Mouse (Mus musculus): Measurements from ENCODE around the gene Ckap2l. TPM values are rescaled to one million over a fixed set of nuclear protein-coding genes. Genes with fewer than 3 reads are reported as not detected.

Ckap2l gene
- polyA plus RNA-seq, 1 experiment from 2014 or later = 22.5 TPM

- H3K4me3 ChIP-seq (replicated peaks) = no peak overlapping the region
- no peaks in the 10 kb centered on the region for H3K9me3 ChIP-seq (replicated peaks)
- H3K36me3 ChIP-seq = no peaks in the 10 kb centered on the region
- H3K27me3 ChIP-seq = no peaks in the 10 kb centered on the region
- H3K9ac ChIP-seq = no peak overlapping the region
- 38% methylated on average over 1 of the region's 1 CpGs for WGBS (ENCODE audit: insufficient replicate concordance)
- H3K27ac ChIP-seq = no peak overlapping the region
- H3K4me1 ChIP-seq (replicated peaks) = no peaks in the 10 kb centered on the region
- no peak overlapping the region for H3K4me2 ChIP-seq
- ATAC-seq (ENCODE audit: low read depth) (no peak), DNase-seq (no peak)
Measured at GRCm38 (mm10) chr2:129313934-129314333, 16.9 kb upstream of the Ckap2l start.

- DNase-seq = no peak
- no peaks in the 10 kb centered on the region for H3K36me3 ChIP-seq
- no peaks in the 10 kb centered on the region for H3K27me3 ChIP-seq
- H3K4me3 ChIP-seq (replicated peaks) = no peak within 1 kb of the TSS
- WGBS (ENCODE audit: insufficient replicate concordance) = 53% methylated on average over 7 of the region's 7 CpGs
- no peak within 1 kb of the TSS for H3K27ac ChIP-seq
- no peak within 1 kb of the TSS for H3K4me2 ChIP-seq
- no peak within 1 kb of the TSS for H3K9ac ChIP-seq
- ATAC-seq (ENCODE audit: low read depth) = no peak
- no peaks in the 10 kb centered on the region for H3K4me1 ChIP-seq (replicated peaks)
- H3K9me3 ChIP-seq (replicated peaks) = no peaks in the 10 kb centered on the region
Measured at GRCm38 (mm10) chr2:129309836-129310235, 12.8 kb upstream of the Ckap2l start, which contains the start of gene Il1a. TSS of gene Il1a (minus strand) at chr2:129309972.

GRCm38 (mm10) chr2:129306020-129306419 lies 9.0 kb upstream of the Ckap2l start:
- Histone ChIP-seq H3K27ac (no peak overlapping the region), H3K36me3 (no peaks in the 10 kb centered on the region), H3K4me1 (replicated peaks) (no peaks in the 10 kb centered on the region), H3K4me2 (no peak overlapping the region), H3K9me3 (replicated peaks) (no peaks in the 10 kb centered on the region), H3K4me3 (replicated peaks) (no peak overlapping the region), H3K27me3 (peaks cover 5% of the 10 kb centered on the region), H3K9ac (no peak overlapping the region)
- DNase-seq = no peak
- ATAC-seq (ENCODE audit: low read depth) = no peak
- WGBS (ENCODE audit: insufficient replicate concordance) = 64% methylated on average over 4 of the region's 4 CpGs

- WGBS (ENCODE audit: insufficient replicate concordance) = 1% methylated on average over 10 of the region's 10 CpGs
- DNase-seq = no peak
- ATAC-seq (ENCODE audit: low read depth) = peak; percentile 19
Measured at GRCm38 (mm10) chr2:129297589-129297982, 574 bp upstream of the Ckap2l start.

GRCm38 (mm10) chr2:129296086-129296485 lies 926 bp downstream of the Ckap2l start:
- peak overlapping the region; percentile 89 for H3K4me3 ChIP-seq (replicated peaks)
- no peaks in the 10 kb centered on the region for H3K9me3 ChIP-seq (replicated peaks)
- peak overlapping the region; percentile 83 for H3K4me2 ChIP-seq
- H3K27me3 ChIP-seq = peaks cover 10% of the 10 kb centered on the region
- H3K36me3 ChIP-seq = peaks cover 20% of the 10 kb centered on the region
- no peak for DNase-seq
- peak overlapping the region; percentile 93 for H3K9ac ChIP-seq
- WGBS (ENCODE audit: insufficient replicate concordance) = 50% methylated on average over 5 of the region's 5 CpGs
- no peak for ATAC-seq (ENCODE audit: low read depth)
- H3K27ac ChIP-seq = peak overlapping the region; percentile 98
- peaks cover 35% of the 10 kb centered on the region for H3K4me1 ChIP-seq (replicated peaks)

More at GRCm38 (mm10) chr2:129297589-129297982, 574 bp upstream of the Ckap2l start:
- H3K27ac ChIP-seq = peak overlapping the region; percentile 98
- H3K36me3 ChIP-seq = peaks cover 17% of the 10 kb centered on the region
- H3K4me1 ChIP-seq (replicated peaks) = peaks cover 32% of the 10 kb centered on the region
- H3K9ac ChIP-seq = peak overlapping the region; percentile 85
- peak overlapping the region; percentile 82 for H3K4me2 ChIP-seq
- H3K9me3 ChIP-seq (replicated peaks) = no peaks in the 10 kb centered on the region
- H3K4me3 ChIP-seq (replicated peaks) = peak overlapping the region; percentile 89
- peaks cover 14% of the 10 kb centered on the region for H3K27me3 ChIP-seq

- H3K4me3 ChIP-seq (replicated peaks) = peak overlapping the region; percentile 89
- H3K4me1 ChIP-seq (replicated peaks) = peaks cover 36% of the 10 kb centered on the region
- H3K27me3 ChIP-seq = 0 out of 2 replicates have a peak, but pooled peaks cover 3% of the 10 kb centered on the region
- H3K4me2 ChIP-seq = peak overlapping the region; percentile 83
- no peak for DNase-seq
- no peaks in the 10 kb centered on the region for H3K9me3 ChIP-seq (replicated peaks)
- ATAC-seq (ENCODE audit: low read depth) = no peak
- peak overlapping the region; percentile 93 for H3K9ac ChIP-seq
- peak overlapping the region; percentile 98 for H3K27ac ChIP-seq
- peaks cover 30% of the 10 kb centered on the region for H3K36me3 ChIP-seq
- WGBS (ENCODE audit: insufficient replicate concordance) = 90% methylated on average over 5 of the region's 5 CpGs
Measured at GRCm38 (mm10) chr2:129295075-129295474, 1.9 kb downstream of the Ckap2l start.

GRCm38 (mm10) chr2:129273823-129274222 lies 23.2 kb downstream of the Ckap2l start:
- Histone ChIP-seq H3K36me3 (peaks cover 90% of the 10 kb centered on the region), H3K4me2 (no peak overlapping the region), H3K9me3 (replicated peaks) (no peaks in the 10 kb centered on the region), H3K27me3 (no peaks in the 10 kb centered on the region), H3K27ac (no peak overlapping the region), H3K4me3 (replicated peaks) (no peak overlapping the region), H3K4me1 (replicated peaks) (no peaks in the 10 kb centered on the region), H3K9ac (no peak overlapping the region)
- ATAC-seq (ENCODE audit: low read depth) (no peak), DNase-seq (no peak)
- 92% methylated on average over 5 of the region's 5 CpGs for WGBS (ENCODE audit: insufficient replicate concordance)

- no peak overlapping the region for H3K4me3 ChIP-seq (replicated peaks)
- no peaks in the 10 kb centered on the region for H3K9me3 ChIP-seq (replicated peaks)
- ATAC-seq (ENCODE audit: low read depth) (no peak), DNase-seq (no peak)
- peaks cover 93% of the 10 kb centered on the region for H3K36me3 ChIP-seq
- no peak overlapping the region for H3K27ac ChIP-seq
- WGBS (ENCODE audit: insufficient replicate concordance) = 81% methylated on average over 9 of the region's 9 CpGs
- no peak overlapping the region for H3K4me2 ChIP-seq
- H3K27me3 ChIP-seq = no peaks in the 10 kb centered on the region
- H3K9ac ChIP-seq = no peak overlapping the region
- H3K4me1 ChIP-seq (replicated peaks) = no peaks in the 10 kb centered on the region
Measured at GRCm38 (mm10) chr2:129270621-129271020, 26.4 kb downstream of the Ckap2l start.

- Histone ChIP-seq H3K36me3 (peaks cover 88% of the 10 kb centered on the region), H3K27me3 (no peaks in the 10 kb centered on the region), H3K27ac (no peak overlapping the region), H3K9me3 (replicated peaks) (no peaks in the 10 kb centered on the region), H3K4me2 (no peak overlapping the region), H3K4me1 (replicated peaks) (no peaks in the 10 kb centered on the region), H3K9ac (no peak overlapping the region), H3K4me3 (replicated peaks) (no peak overlapping the region)
- WGBS (ENCODE audit: insufficient replicate concordance) = 96% methylated on average over 5 of the region's 5 CpGs
- ATAC-seq (ENCODE audit: low read depth) = no peak; the same call in 1 of the 2 replicates
- no peak for DNase-seq
Measured at GRCm38 (mm10) chr2:129269986-129270385, 27.0 kb downstream of the Ckap2l start.

- Histone ChIP-seq H3K4me1 (replicated peaks) (peaks cover 2% of the 10 kb centered on the region), H3K9ac (no peak overlapping the region), H3K4me2 (no peak overlapping the region), H3K9me3 (replicated peaks) (no peaks in the 10 kb centered on the region), H3K36me3 (peaks cover 81% of the 10 kb centered on the region), H3K27ac (no peak overlapping the region), H3K4me3 (replicated peaks) (no peak overlapping the region), H3K27me3 (no peaks in the 10 kb centered on the region)
- WGBS (ENCODE audit: insufficient replicate concordance) = 92% methylated on average over 12 of the region's 12 CpGs
- DNase-seq (no peak), ATAC-seq (ENCODE audit: low read depth) (no peak)
Measured at GRCm38 (mm10) chr2:129269161-129269643, 27.8 kb downstream of the Ckap2l start.

GRCm38 (mm10) chr2:129267738-129268137 lies 29.3 kb downstream of the Ckap2l start:
- Histone ChIP-seq H3K9ac (no peak overlapping the region), H3K4me2 (no peak overlapping the region), H3K4me1 (replicated peaks) (peaks cover 16% of the 10 kb centered on the region), H3K4me3 (replicated peaks) (no peak overlapping the region), H3K9me3 (replicated peaks) (no peaks in the 10 kb centered on the region), H3K36me3 (peaks cover 67% of the 10 kb centered on the region), H3K27ac (no peak overlapping the region), H3K27me3 (no peaks in the 10 kb centered on the region)
- DNase-seq (no peak), ATAC-seq (ENCODE audit: low read depth) (no peak)
- 86% methylated on average over 5 of the region's 5 CpGs for WGBS (ENCODE audit: insufficient replicate concordance)

GRCm38 (mm10) chr2:129265316-129265715 lies 31.7 kb downstream of the Ckap2l start:
- 0 out of 2 replicates have a peak, but pooled peaks cover 6% of the 10 kb centered on the region for H3K27me3 ChIP-seq
- H3K9ac ChIP-seq = no peak overlapping the region
- no peaks in the 10 kb centered on the region for H3K9me3 ChIP-seq (replicated peaks)
- ATAC-seq (ENCODE audit: low read depth) = no peak
- no peak overlapping the region for H3K4me3 ChIP-seq (replicated peaks)
- DNase-seq = no peak
- H3K4me2 ChIP-seq = no peak overlapping the region
- WGBS (ENCODE audit: insufficient replicate concordance) = 75% methylated on average over 7 of the region's 7 CpGs
- peaks cover 33% of the 10 kb centered on the region for H3K4me1 ChIP-seq (replicated peaks)
- H3K36me3 ChIP-seq = peaks cover 44% of the 10 kb centered on the region
- H3K27ac ChIP-seq = no peak overlapping the region
